Mouse (Mus musculus): Measurements from ENCODE around the gene Prkag1. TPM values are rescaled to one million over a fixed set of nuclear protein-coding genes. Genes with fewer than 3 reads are reported as not detected.

The Prkag1 gene
- polyA plus RNA-seq, 1 experiment from 2014 or later = 83.1 TPM

DNA sequence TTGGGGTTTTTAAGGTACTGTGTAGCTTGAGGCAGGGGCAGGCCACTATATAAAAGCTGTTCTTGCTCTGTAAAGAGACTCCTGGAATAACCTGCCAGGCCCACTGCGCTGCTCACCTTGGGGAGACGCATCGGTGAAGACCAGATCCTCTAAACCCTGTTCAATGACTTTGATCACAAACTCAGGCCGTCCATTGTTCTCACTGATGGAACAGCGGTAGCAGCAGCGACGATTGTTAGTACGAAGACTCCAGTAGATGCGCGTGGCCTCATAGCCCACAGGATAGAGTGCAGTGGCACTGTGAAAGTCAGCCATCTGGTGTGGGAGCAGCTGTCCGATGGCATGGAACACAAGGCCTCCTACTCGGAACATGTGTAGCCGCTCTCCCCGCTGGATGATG, 7.8 kb upstream of the Prkag1 start:
- Histone ChIP-seq H3K27ac (no peak overlapping the region), H3K4me2 (ENCODE audit: low read length) (no peak overlapping the region), H3K27me3 (ENCODE audit: insufficient read depth, low read length) (no peaks in the 10 kb centered on the region), H3K9me3 (replicated peaks; ENCODE audit: low read length) (no peaks in the 10 kb centered on the region), H3K9ac (ENCODE audit: low read depth, low read length) (no peak overlapping the region), H3K36me3 (ENCODE audit: insufficient read depth, low read length) (peaks cover 96% of the 10 kb centered on the region), H3K4me1 (replicated peaks; ENCODE audit: insufficient read depth, low read length) (no peaks in the 10 kb centered on the region), H3K4me3 (replicated peaks; ENCODE audit: low read depth, low read length) (no peak overlapping the region)
- 90% methylated on average over 14 of the region's 14 CpGs for WGBS
- TF ChIP-seq CTCF (IDR thresholded peaks at IDR 0.05; ENCODE audit: low read depth) = no peak
- DNase-seq (ENCODE audit: low spot score) (no peak), ATAC-seq (replicated peaks; ENCODE audit: low FRiP score, low read depth) (no peak)

- Histone ChIP-seq H3K27me3 (ENCODE audit: insufficient read depth, low read length) (no peaks in the 10 kb centered on the region), H3K4me1 (replicated peaks; ENCODE audit: insufficient read depth, low read length) (no peaks in the 10 kb centered on the region), H3K9me3 (replicated peaks; ENCODE audit: low read length) (no peaks in the 10 kb centered on the region), H3K4me3 (replicated peaks; ENCODE audit: low read depth, low read length) (no peak overlapping the region), H3K9ac (ENCODE audit: low read depth, low read length) (no peak overlapping the region), H3K36me3 (ENCODE audit: insufficient read depth, low read length) (peaks cover 93% of the 10 kb centered on the region), H3K4me2 (ENCODE audit: low read length) (no peak overlapping the region), H3K27ac (no peak overlapping the region)
- no peak for TF ChIP-seq CTCF (IDR thresholded peaks at IDR 0.05; ENCODE audit: low read depth)
- WGBS = 73% methylated on average over 4 of the region's 4 CpGs
- ATAC-seq (replicated peaks; ENCODE audit: low FRiP score, low read depth) = no peak
- DNase-seq (ENCODE audit: low spot score) = no peak
Measured at GRCm38 (mm10) chr15:98837743-98838103, 6.4 kb upstream of the Prkag1 start.

DNA sequence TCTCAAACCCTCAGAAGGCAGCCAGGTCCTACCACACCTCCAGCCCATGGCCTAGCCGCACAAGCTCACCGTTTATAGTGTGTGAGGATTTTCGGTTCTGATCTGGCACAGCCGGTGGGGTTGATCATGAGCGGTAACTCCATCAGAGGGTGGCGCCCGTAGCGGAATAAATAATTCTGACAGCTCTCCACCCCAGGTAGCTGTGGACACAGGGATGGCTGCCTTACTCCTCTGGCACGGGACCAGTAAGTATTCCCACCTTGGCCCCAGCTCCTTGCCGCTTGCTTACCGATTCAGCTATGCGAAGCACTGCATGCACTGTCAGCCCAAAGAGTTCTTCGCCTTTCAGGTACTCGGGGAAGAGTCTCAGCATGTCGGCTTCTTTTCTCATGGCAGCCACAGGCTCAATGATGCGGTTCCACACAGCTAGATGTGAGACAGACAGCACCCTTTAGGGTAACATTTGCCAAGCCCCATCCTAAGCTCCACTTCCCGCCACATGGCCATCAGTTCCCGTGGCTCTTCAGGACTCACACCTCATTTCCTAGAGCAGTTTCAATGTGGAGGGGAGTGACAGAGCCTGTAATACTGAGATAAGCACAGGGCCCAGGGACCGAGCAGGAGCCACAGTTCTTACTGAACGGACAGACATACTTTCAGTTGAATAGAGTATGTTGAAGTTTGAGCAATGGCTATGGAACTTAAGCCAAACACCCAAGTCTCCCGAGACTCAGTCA, 5.9 kb upstream of the Prkag1 start:
- H3K4me1 ChIP-seq (replicated peaks; ENCODE audit: insufficient read depth, low read length) = no peaks in the 10 kb centered on the region
- H3K27me3 ChIP-seq (ENCODE audit: insufficient read depth, low read length) = no peaks in the 10 kb centered on the region
- no peaks in the 10 kb centered on the region for H3K9me3 ChIP-seq (replicated peaks; ENCODE audit: low read length)
- no peak overlapping the region for H3K27ac ChIP-seq
- no peak for ATAC-seq (replicated peaks; ENCODE audit: low FRiP score, low read depth)
- DNase-seq (ENCODE audit: low spot score) = no peak
- no peak overlapping the region for H3K4me3 ChIP-seq (replicated peaks; ENCODE audit: low read depth, low read length)
- peaks cover 88% of the 10 kb centered on the region for H3K36me3 ChIP-seq (ENCODE audit: insufficient read depth, low read length)
- no peak for TF ChIP-seq CTCF (IDR thresholded peaks at IDR 0.05; ENCODE audit: low read depth)
- no peak overlapping the region for H3K4me2 ChIP-seq (ENCODE audit: low read length)
- no peak overlapping the region for H3K9ac ChIP-seq (ENCODE audit: low read depth, low read length)
- WGBS = 90% methylated on average over 21 of the region's 21 CpGs

DNA sequence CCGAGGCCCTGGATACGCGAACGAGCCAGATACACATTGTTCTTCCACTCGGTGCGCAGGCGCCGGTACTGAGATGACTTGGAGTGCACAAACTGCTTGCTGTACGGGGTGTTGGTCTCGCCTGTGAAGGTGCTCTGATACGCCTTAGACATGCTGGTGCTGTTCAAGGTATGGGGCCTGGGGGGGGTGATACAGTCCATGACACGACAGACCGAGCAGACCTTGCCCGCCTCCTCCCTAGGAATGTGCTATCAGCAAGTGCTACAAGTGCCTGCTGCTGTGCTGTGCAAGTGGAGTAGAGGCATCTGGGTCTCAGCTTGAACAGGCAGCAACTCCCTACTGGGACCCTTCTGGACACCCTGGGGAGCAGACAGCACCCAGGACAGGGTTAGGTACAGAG, 4.0 kb upstream of the Prkag1 start:
- Histone ChIP-seq H3K27ac (no peak overlapping the region), H3K4me2 (ENCODE audit: low read length) (no peak overlapping the region), H3K9me3 (replicated peaks; ENCODE audit: low read length) (no peaks in the 10 kb centered on the region), H3K27me3 (ENCODE audit: insufficient read depth, low read length) (no peaks in the 10 kb centered on the region), H3K4me3 (replicated peaks; ENCODE audit: low read depth, low read length) (no peak overlapping the region), H3K4me1 (replicated peaks; ENCODE audit: insufficient read depth, low read length) (no peaks in the 10 kb centered on the region), H3K9ac (ENCODE audit: low read depth, low read length) (no peak overlapping the region), H3K36me3 (ENCODE audit: insufficient read depth, low read length) (peaks cover 70% of the 10 kb centered on the region)
- 93% methylated on average over 14 of the region's 14 CpGs for WGBS
- no peak for TF ChIP-seq CTCF (IDR thresholded peaks at IDR 0.05; ENCODE audit: low read depth)
- ATAC-seq (replicated peaks; ENCODE audit: low FRiP score, low read depth) (no peak), DNase-seq (ENCODE audit: low spot score) (no peak)

DNA sequence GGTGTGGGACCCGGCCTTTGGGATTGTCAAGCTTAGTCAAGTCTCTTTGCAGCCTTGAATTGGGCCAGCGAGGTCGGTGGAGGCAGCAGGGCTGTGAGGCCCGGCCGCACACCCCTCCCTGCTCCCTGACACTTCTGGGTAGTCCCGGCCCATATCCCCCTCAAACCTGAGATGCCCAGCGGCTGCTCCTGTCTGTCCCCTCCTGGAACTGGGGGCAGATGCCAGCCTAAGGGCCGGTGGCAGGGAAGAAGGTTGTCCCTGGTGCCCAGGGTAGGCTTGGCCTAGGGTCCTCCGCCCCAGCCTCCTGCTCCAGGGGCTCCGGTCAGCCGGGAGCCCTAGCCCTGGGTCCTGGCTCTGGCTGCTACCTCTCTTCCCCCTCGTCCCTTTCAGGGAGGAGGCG, 2.7 kb upstream of the Prkag1 start:
- DNase-seq (ENCODE audit: low spot score) = no peak
- H3K27me3 ChIP-seq (ENCODE audit: insufficient read depth, low read length) = no peaks in the 10 kb centered on the region
- H3K4me3 ChIP-seq (replicated peaks; ENCODE audit: low read depth, low read length) = no peak overlapping the region
- H3K4me1 ChIP-seq (replicated peaks; ENCODE audit: insufficient read depth, low read length) = no peaks in the 10 kb centered on the region
- WGBS = 81% methylated on average over 13 of the region's 13 CpGs
- no peak overlapping the region for H3K9ac ChIP-seq (ENCODE audit: low read depth, low read length)
- no peak overlapping the region for H3K27ac ChIP-seq
- no peaks in the 10 kb centered on the region for H3K9me3 ChIP-seq (replicated peaks; ENCODE audit: low read length)
- no peak for ATAC-seq (replicated peaks; ENCODE audit: low FRiP score, low read depth)
- TF ChIP-seq CTCF (IDR thresholded peaks at IDR 0.05; ENCODE audit: low read depth) = no peak
- H3K36me3 ChIP-seq (ENCODE audit: insufficient read depth, low read length) = peaks cover 58% of the 10 kb centered on the region
- no peak overlapping the region for H3K4me2 ChIP-seq (ENCODE audit: low read length)

DNA sequence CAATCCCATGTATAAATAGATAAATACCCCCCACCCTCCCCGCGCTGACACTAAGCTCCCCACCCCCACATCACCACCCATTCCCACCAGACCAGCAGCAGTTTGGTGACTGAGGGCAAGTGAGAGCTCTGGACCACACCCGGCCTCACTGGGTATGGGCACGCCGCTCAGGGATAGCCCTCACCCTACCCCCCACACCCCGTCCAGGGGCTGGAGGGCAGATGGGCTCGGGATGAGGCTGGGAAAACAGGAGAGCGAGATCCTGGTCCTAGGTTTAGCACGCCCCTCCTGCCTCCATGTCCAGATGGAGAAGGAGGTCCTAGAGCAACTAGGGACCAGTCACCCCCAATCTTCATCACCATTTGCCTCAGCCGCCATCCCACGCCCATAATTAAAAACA, 2.0 kb upstream of the Prkag1 start:
- Histone ChIP-seq H3K9ac (ENCODE audit: low read depth, low read length) (no peak overlapping the region), H3K4me2 (ENCODE audit: low read length) (no peak overlapping the region), H3K4me1 (replicated peaks; ENCODE audit: insufficient read depth, low read length) (no peaks in the 10 kb centered on the region), H3K9me3 (replicated peaks; ENCODE audit: low read length) (no peaks in the 10 kb centered on the region), H3K27ac (no peak overlapping the region), H3K4me3 (replicated peaks; ENCODE audit: low read depth, low read length) (no peak overlapping the region), H3K36me3 (ENCODE audit: insufficient read depth, low read length) (peaks cover 50% of the 10 kb centered on the region), H3K27me3 (ENCODE audit: insufficient read depth, low read length) (no peaks in the 10 kb centered on the region)
- DNase-seq (ENCODE audit: low spot score) = no peak
- 75% methylated on average over 11 of the region's 11 CpGs for WGBS
- no peak for TF ChIP-seq CTCF (IDR thresholded peaks at IDR 0.05; ENCODE audit: low read depth)
- ATAC-seq (replicated peaks; ENCODE audit: low FRiP score, low read depth) = no peak
